Mouse (Mus musculus) embryonic facial prominence, embryonic 13.5 days (tissue): Measurements from ENCODE around the gene Hoxb8. TPM values are rescaled to one million over a fixed set of nuclear protein-coding genes. Genes with fewer than 3 reads are reported as not detected.

Source experiments
- ATAC-seq: fragments of 200-750 bp; cut with Nextera tagmentation; 2 replicates; pipeline ENCODE4 v1.8.0; 2017; ENCODE audit warnings: low read depth; ENCODE audit not compliant: insufficient number of reproducible peaks, insufficient read depth, low FRiP score, low TSS enrichment
- H3K27ac ChIP-seq: fragments of 300-500 bp; sonication (generic); 2 replicates; pipeline ENCODE4 v1.5.1; 2015; ENCODE audit warnings: moderate library complexity, mild to moderate bottlenecking, inconsistent platforms
- H3K27me3 ChIP-seq: fragments of 300-500 bp; sonication (generic); 2 replicates; pipeline ENCODE4 v1.6.1; 2015; ENCODE audit warnings: mild to moderate bottlenecking, inconsistent platforms
- H3K36me3 ChIP-seq: fragments of 300-500 bp; sonication (generic); 2 replicates; pipeline ENCODE4 v1.6.1; 2015; ENCODE audit warnings: mild to moderate bottlenecking, inconsistent platforms
- H3K4me1 ChIP-seq: fragments of 300-500 bp; sonication (generic); 2 replicates; pipeline ENCODE4 v1.6.1; 2015; ENCODE audit warnings: inconsistent platforms
- H3K4me2 ChIP-seq: fragments of 300-500 bp; sonication (generic); 2 replicates; pipeline ENCODE4 v1.6.1; 2015; ENCODE audit warnings: moderate library complexity, mild to moderate bottlenecking, inconsistent platforms
- H3K4me3 ChIP-seq: fragments of 300-500 bp; sonication (generic); 2 replicates; pipeline ENCODE4 v1.5.1; 2015; ENCODE audit warnings: mild to moderate bottlenecking, inconsistent platforms
- H3K9ac ChIP-seq: fragments of 300-500 bp; sonication (generic); 2 replicates; pipeline ENCODE4 v1.6.1; 2015; ENCODE audit warnings: mild to moderate bottlenecking, inconsistent platforms
- H3K9me3 ChIP-seq: fragments of 300-500 bp; sonication (generic); 2 replicates; pipeline ENCODE4 v1.6.1; 2016; ENCODE audit warnings: inconsistent platforms
- WGBS: fragments of 180-500 bp; shearing (Covaris S2); methylation state at CpG from one replicate; pipeline ENCODE4 v1.1.7; 2015; ENCODE audit warnings: mixed read lengths; 5-methylcytosine and 5-hydroxymethylcytosine counted together
- polyA plus RNA-seq: library from polyadenylated mRNA; unstranded; fragments of >200 nt; fragmentation: Nextera tagmentation; extraction: Ambion mirVana; gene quantifications from 2 replicates; pipeline ENCODE4 v1.2.1, GENCODE M21; 2015

Gene Hoxb8
- polyA plus RNA-seq, 1 experiment from 2014 or later: 0.37 TPM

DNA sequence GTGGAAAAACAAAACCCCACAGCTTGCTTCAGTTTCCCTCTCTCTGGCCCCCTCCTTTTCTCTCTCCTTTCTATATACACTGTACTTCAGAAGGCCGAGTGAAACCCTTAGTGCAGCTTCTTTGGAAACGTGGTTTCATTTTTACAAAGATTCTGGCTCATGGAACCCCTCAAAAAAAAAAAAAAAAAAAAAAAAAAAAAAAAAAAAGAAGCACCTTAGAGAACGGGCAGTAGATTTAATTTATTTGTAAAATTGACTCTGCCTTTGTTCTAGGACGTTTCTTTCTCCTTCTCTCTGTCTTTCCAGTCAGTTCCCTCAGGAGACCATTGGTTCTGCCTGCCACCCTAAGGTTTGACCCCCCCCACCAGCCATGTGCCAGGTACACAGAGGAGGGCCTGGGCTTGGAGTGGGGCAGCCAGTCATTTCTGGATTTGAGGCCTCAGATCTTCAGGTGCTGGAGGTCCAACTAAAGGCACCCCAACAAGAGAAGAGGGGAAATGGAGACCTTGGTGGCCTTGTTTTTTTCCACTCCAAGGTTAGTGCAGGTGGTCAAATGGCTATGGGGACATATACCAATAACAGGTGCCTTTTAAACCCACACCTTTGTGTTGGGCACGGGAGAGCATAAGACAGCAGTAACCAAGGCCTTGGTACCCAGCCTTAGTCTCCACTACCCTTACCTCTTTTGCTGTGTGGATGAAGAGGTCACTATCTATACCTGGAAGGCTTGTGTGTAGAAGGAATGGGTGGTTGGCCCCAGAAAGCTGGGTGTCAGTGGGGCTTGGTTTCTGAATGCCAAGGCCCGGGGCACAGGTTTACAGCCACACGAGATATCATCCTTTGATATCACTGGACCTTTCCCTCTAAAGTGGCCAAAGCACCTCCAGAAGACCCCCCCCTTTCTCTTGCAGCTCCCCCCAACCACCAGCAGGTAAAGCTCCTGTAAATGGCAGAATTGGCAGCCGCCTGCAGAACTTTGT lies 1.0 kb upstream of the Hoxb8 start:
- Histone ChIP-seq H3K27ac (no peak overlapping the region), H3K9ac (no peak overlapping the region), H3K36me3 (no peaks in the 10 kb centered on the region), H3K9me3 (no peaks in the 10 kb centered on the region), H3K4me2 (no peak overlapping the region), H3K4me1 (0 out of 2 replicates have a peak, but pooled peaks cover 10% of the 10 kb centered on the region), H3K27me3 (peaks cover 100% of the 10 kb centered on the region), H3K4me3 (no peak overlapping the region)
- 7% methylated on average over 8 of the region's 8 CpGs for WGBS
- ATAC-seq: no peak

GRCm38 (mm10) chr11:96281396-96281795 lies 309 bp upstream of the Hoxb8 start:
- H3K9ac ChIP-seq: no peak overlapping the region
- no peaks in the 10 kb centered on the region for H3K36me3 ChIP-seq
- peaks cover 100% of the 10 kb centered on the region for H3K27me3 ChIP-seq
- H3K9me3 ChIP-seq: no peaks in the 10 kb centered on the region
- no peak for ATAC-seq
- H3K4me3 ChIP-seq: no peak overlapping the region
- 4% methylated on average over 18 of the region's 18 CpGs for WGBS
- no peak overlapping the region for H3K4me2 ChIP-seq
- 0 out of 2 replicates have a peak, but pooled peaks cover 10% of the 10 kb centered on the region for H3K4me1 ChIP-seq
- no peak overlapping the region for H3K27ac ChIP-seq

DNA sequence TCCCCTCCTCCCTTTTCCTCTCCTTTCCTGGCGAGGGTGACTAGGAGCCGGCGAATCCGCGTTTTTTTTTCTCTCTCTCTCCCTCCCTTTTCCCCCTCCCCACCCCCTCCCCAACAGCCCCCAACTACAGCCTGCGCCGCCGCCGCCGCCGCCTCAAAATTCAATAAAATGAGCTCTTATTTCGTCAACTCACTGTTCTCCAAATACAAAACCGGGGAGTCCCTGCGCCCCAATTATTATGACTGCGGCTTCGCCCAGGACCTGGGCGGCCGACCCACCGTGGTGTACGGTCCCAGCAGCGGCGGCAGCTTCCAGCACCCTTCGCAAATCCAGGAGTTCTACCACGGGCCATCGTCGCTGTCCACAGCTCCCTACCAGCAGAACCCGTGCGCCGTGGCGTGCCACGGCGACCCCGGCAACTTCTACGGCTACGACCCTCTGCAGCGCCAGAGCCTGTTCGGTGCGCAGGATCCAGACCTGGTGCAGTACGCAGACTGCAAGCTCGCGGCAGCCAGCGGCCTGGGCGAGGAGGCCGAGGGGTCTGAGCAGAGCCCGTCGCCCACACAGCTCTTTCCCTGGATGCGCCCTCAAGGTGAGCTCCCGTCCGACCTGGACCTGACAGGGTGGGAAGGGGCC lies 1.2 kb downstream of the Hoxb8 start:
- under 1% methylated on average over 49 of the region's 49 CpGs for WGBS
- H3K4me2 ChIP-seq: no peak overlapping the region
- no peak for ATAC-seq

GRCm38 (mm10) chr11:96284041-96284749 lies 2.5 kb downstream of the Hoxb8 start:
- peak overlapping the region; percentile 47 for H3K4me2 ChIP-seq
- peak overlapping the region; percentile 22 for H3K4me3 ChIP-seq
- peaks cover 100% of the 10 kb centered on the region for H3K27me3 ChIP-seq
- H3K9me3 ChIP-seq: no peaks in the 10 kb centered on the region
- WGBS: under 1% methylated on average over 49 of the region's 49 CpGs
- ATAC-seq: no peak
- H3K36me3 ChIP-seq: no peaks in the 10 kb centered on the region
- H3K27ac ChIP-seq: no peak overlapping the region
- H3K4me1 ChIP-seq: peaks cover 14% of the 10 kb centered on the region; the same call in 1 of the 2 replicates
- H3K9ac ChIP-seq: no peak overlapping the region

More for the DNA sequence above, 1.2 kb downstream of the Hoxb8 start:
- Histone ChIP-seq H3K4me3 (0 out of 2 replicates have a peak overlapping the region, but pooled peaks have one; percentile 3), H3K4me1 (peaks cover 14% of the 10 kb centered on the region; the same call in 1 of the 2 replicates), H3K9ac (no peak overlapping the region), H3K27me3 (peaks cover 100% of the 10 kb centered on the region), H3K36me3 (no peaks in the 10 kb centered on the region), H3K27ac (no peak overlapping the region), H3K9me3 (no peaks in the 10 kb centered on the region)

DNA sequence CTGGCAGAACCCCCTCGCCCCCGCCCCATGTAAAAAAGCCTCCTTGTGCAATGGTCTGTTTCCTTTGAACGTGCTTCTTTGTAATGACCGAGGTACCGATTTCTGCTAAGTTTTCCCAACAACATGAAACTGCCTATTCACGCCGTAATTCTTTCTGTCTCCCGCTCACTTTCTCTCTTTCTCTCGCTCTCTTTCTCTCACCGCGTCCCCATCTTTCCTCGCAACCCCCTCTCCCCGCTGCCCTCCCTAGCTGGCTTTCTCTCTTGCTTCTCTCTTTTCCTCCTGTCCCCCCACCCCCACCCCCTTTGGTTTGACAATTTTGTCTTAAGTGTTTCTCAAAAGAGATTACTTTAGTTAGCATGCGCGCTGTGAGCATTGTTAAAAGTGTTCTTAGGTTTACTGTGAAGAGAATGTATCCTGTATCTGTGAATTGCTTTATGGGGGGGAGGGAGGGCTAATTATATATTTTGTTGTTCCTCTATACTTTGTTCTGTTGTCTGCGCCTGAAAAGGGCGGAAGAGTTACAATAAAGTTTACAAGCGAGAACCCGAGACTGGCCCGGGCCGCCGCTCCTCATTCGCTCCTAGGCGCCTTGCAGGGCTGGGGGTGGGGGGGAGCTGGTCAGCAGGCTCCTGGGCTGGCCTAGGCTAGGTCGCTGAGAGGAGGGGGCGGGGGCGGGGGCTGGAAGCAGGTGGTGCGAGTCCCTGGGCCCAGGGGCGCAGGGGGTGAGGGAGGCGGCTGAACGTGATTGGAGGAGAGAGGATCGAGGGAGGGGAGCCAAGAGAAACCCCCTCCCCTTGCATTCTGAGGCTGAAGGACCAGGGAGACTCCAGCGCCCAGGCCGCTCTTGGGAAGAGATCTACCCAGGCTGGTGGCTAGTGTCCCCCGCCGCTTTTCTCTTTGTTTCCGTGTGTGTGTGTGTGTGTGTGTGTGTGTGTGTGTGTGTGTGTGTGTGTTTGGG lies 3.3 kb downstream of the Hoxb8 start:
- ATAC-seq: no peak
- Histone ChIP-seq H3K27ac (no peak overlapping the region), H3K4me3 (no peak overlapping the region; the same call in 1 of the 2 replicates), H3K9me3 (no peaks in the 10 kb centered on the region), H3K9ac (no peak overlapping the region), H3K4me1 (peaks cover 14% of the 10 kb centered on the region; the same call in 1 of the 2 replicates), H3K27me3 (peaks cover 100% of the 10 kb centered on the region), H3K36me3 (no peaks in the 10 kb centered on the region), H3K4me2 (peak overlapping the region; percentile 47)
- WGBS: 1% methylated on average over 36 of the region's 37 CpGs

- Histone ChIP-seq H3K4me3 (no peak within 1 kb of the TSS), H3K27me3 (peaks cover 100% of the 10 kb centered on the region), H3K9ac (no peak within 1 kb of the TSS), H3K4me1 (peaks cover 14% of the 10 kb centered on the region; the same call in 1 of the 2 replicates), H3K36me3 (no peaks in the 10 kb centered on the region), H3K4me2 (peak within 1 kb of the TSS; percentile 26; the same call in 1 of the 2 replicates), H3K9me3 (no peaks in the 10 kb centered on the region), H3K27ac (no peak within 1 kb of the TSS)
- 1% methylated on average over 43 of the region's 43 CpGs for WGBS
- no peak for ATAC-seq
Measured at GRCm38 (mm10) chr11:96285771-96286738, 4.3 kb downstream of the Hoxb8 start, which contains the start of gene Hoxb7. Hoxb7 (plus strand) TSS chr11:96286623.

- no peak overlapping the region for H3K4me3 ChIP-seq
- WGBS: under 1% methylated on average over 55 of the region's 55 CpGs
- peaks cover 100% of the 10 kb centered on the region for H3K27me3 ChIP-seq
- H3K36me3 ChIP-seq: no peaks in the 10 kb centered on the region
- H3K9ac ChIP-seq: no peak overlapping the region
- no peak for ATAC-seq
- H3K4me2 ChIP-seq: peak overlapping the region; percentile 26; the same call in 1 of the 2 replicates
- H3K9me3 ChIP-seq: no peaks in the 10 kb centered on the region
- peaks cover 14% of the 10 kb centered on the region; the same call in 1 of the 2 replicates for H3K4me1 ChIP-seq
- H3K27ac ChIP-seq: no peak overlapping the region
Measured at GRCm38 (mm10) chr11:96286739-96287385, 5.2 kb downstream of the Hoxb8 start.

GRCm38 (mm10) chr11:96287411-96287810 lies 5.7 kb downstream of the Hoxb8 start:
- Histone ChIP-seq H3K4me1 (peaks cover 14% of the 10 kb centered on the region; the same call in 1 of the 2 replicates), H3K36me3 (no peaks in the 10 kb centered on the region), H3K9ac (no peak overlapping the region), H3K4me2 (no peak overlapping the region), H3K27ac (no peak overlapping the region), H3K27me3 (peaks cover 100% of the 10 kb centered on the region), H3K4me3 (no peak overlapping the region), H3K9me3 (no peaks in the 10 kb centered on the region)
- under 1% methylated on average over 9 of the region's 9 CpGs for WGBS
- no peak for ATAC-seq

GRCm38 (mm10) chr11:96288455-96289221 lies 6.9 kb downstream of the Hoxb8 start:
- ATAC-seq: no peak
- Histone ChIP-seq H3K4me2 (no peak overlapping the region), H3K9ac (no peak overlapping the region)

More at GRCm38 (mm10) chr11:96288455-96289221, 6.9 kb downstream of the Hoxb8 start:
- H3K9me3 ChIP-seq: no peaks in the 10 kb centered on the region
- H3K4me1 ChIP-seq: peaks cover 11% of the 10 kb centered on the region; the same call in 1 of the 2 replicates
- H3K27ac ChIP-seq: no peak overlapping the region
- H3K4me3 ChIP-seq: no peak overlapping the region
- H3K36me3 ChIP-seq: no peaks in the 10 kb centered on the region
- H3K27me3 ChIP-seq: peaks cover 100% of the 10 kb centered on the region
- 9% methylated on average over 1 of the region's 1 CpGs for WGBS
